Mouse (Mus musculus): ENCODE measurements around the gene Dpp6. TPM values are rescaled to one million over a fixed set of nuclear protein-coding genes. Genes with fewer than 3 reads are reported as not detected.

The Dpp6 gene
- polyA plus RNA-seq, 1 experiment from 2014 or later, result 2.4 TPM

- no peak overlapping the region for H3K4me2 ChIP-seq (ENCODE audit: low read depth, low read length)
- no peak overlapping the region for H3K4me3 ChIP-seq (replicated peaks; ENCODE audit: low read length)
- WGBS, result 40% methylated on average over 3 of the region's 3 CpGs
- no peaks in the 10 kb centered on the region for H3K27me3 ChIP-seq (ENCODE audit: control insufficient read depth, insufficient read depth, low read length)
- H3K9me3 ChIP-seq (replicated peaks; ENCODE audit: control insufficient read depth, low read length), result no peaks in the 10 kb centered on the region
- no peaks in the 10 kb centered on the region for H3K4me1 ChIP-seq (ENCODE audit: control insufficient read depth, insufficient read depth, low read length)
- no peak for ATAC-seq (ENCODE audit: insufficient read depth, low FRiP score)
- H3K36me3 ChIP-seq (ENCODE audit: control insufficient read depth, insufficient read depth, low read length), result no peaks in the 10 kb centered on the region
- no peak overlapping the region for H3K27ac ChIP-seq (ENCODE audit: low read length)
- H3K9ac ChIP-seq (ENCODE audit: low read length), result no peak overlapping the region
Observed at GRCm38 (mm10) chr5:27324346-27324928, 507.4 kb downstream of the Dpp6 start.

- ATAC-seq (ENCODE audit: insufficient read depth, low FRiP score), result no peak
- no peaks in the 10 kb centered on the region for H3K4me1 ChIP-seq (ENCODE audit: control insufficient read depth, insufficient read depth, low read length)
- H3K36me3 ChIP-seq (ENCODE audit: control insufficient read depth, insufficient read depth, low read length), result no peaks in the 10 kb centered on the region
Observed at GRCm38 (mm10) chr5:27336698-27337097, 519.7 kb downstream of the Dpp6 start.

GRCm38 (mm10) chr5:27339196-27340030, 522.4 kb downstream of the Dpp6 start:
- Histone ChIP-seq H3K4me3 (replicated peaks; ENCODE audit: low read length) (no peak overlapping the region), H3K36me3 (ENCODE audit: control insufficient read depth, insufficient read depth, low read length) (no peaks in the 10 kb centered on the region), H3K4me2 (ENCODE audit: low read depth, low read length) (no peak overlapping the region), H3K27ac (ENCODE audit: low read length) (no peak overlapping the region), H3K9me3 (replicated peaks; ENCODE audit: control insufficient read depth, low read length) (no peaks in the 10 kb centered on the region), H3K27me3 (ENCODE audit: control insufficient read depth, insufficient read depth, low read length) (no peaks in the 10 kb centered on the region), H3K4me1 (ENCODE audit: control insufficient read depth, insufficient read depth, low read length) (no peaks in the 10 kb centered on the region), H3K9ac (ENCODE audit: low read length) (no peak overlapping the region)
- ATAC-seq (ENCODE audit: insufficient read depth, low FRiP score), result no peak
- WGBS, result 76% methylated on average over 5 of the region's 5 CpGs

More at GRCm38 (mm10) chr5:27336698-27337097, 519.7 kb downstream of the Dpp6 start:
- Histone ChIP-seq H3K4me3 (replicated peaks; ENCODE audit: low read length) (no peak overlapping the region), H3K27ac (ENCODE audit: low read length) (no peak overlapping the region), H3K4me2 (ENCODE audit: low read depth, low read length) (no peak overlapping the region), H3K27me3 (ENCODE audit: control insufficient read depth, insufficient read depth, low read length) (no peaks in the 10 kb centered on the region), H3K9ac (ENCODE audit: low read length) (no peak overlapping the region), H3K9me3 (replicated peaks; ENCODE audit: control insufficient read depth, low read length) (no peaks in the 10 kb centered on the region)
- 46% methylated on average over 2 of the region's 2 CpGs for WGBS

GRCm38 (mm10) chr5:27342276-27342675, 525.3 kb downstream of the Dpp6 start:
- Histone ChIP-seq H3K4me2 (ENCODE audit: low read depth, low read length) (no peak overlapping the region), H3K4me3 (replicated peaks; ENCODE audit: low read length) (no peak overlapping the region), H3K27me3 (ENCODE audit: control insufficient read depth, insufficient read depth, low read length) (no peaks in the 10 kb centered on the region), H3K4me1 (ENCODE audit: control insufficient read depth, insufficient read depth, low read length) (no peaks in the 10 kb centered on the region), H3K9me3 (replicated peaks; ENCODE audit: control insufficient read depth, low read length) (no peaks in the 10 kb centered on the region), H3K9ac (ENCODE audit: low read length) (no peak overlapping the region), H3K36me3 (ENCODE audit: control insufficient read depth, insufficient read depth, low read length) (no peaks in the 10 kb centered on the region), H3K27ac (ENCODE audit: low read length) (no peak overlapping the region)
- ATAC-seq (ENCODE audit: insufficient read depth, low FRiP score), result no peak
- WGBS, result 63% methylated on average over 6 of the region's 6 CpGs

GRCm38 (mm10) chr5:27343626-27344025, 526.6 kb downstream of the Dpp6 start:
- H3K4me2 ChIP-seq (ENCODE audit: low read depth, low read length), result no peak overlapping the region
- H3K9ac ChIP-seq (ENCODE audit: low read length), result no peak overlapping the region
- no peak overlapping the region for H3K4me3 ChIP-seq (replicated peaks; ENCODE audit: low read length)
- no peak for ATAC-seq (ENCODE audit: insufficient read depth, low FRiP score)
- H3K36me3 ChIP-seq (ENCODE audit: control insufficient read depth, insufficient read depth, low read length), result no peaks in the 10 kb centered on the region
- H3K27ac ChIP-seq (ENCODE audit: low read length), result no peak overlapping the region
- no peaks in the 10 kb centered on the region for H3K4me1 ChIP-seq (ENCODE audit: control insufficient read depth, insufficient read depth, low read length)
- no peaks in the 10 kb centered on the region for H3K27me3 ChIP-seq (ENCODE audit: control insufficient read depth, insufficient read depth, low read length)
- no peaks in the 10 kb centered on the region for H3K9me3 ChIP-seq (replicated peaks; ENCODE audit: control insufficient read depth, low read length)
- WGBS, result 54% methylated on average over 1 of the region's 1 CpGs

- Histone ChIP-seq H3K36me3 (ENCODE audit: control insufficient read depth, insufficient read depth, low read length) (no peaks in the 10 kb centered on the region), H3K4me3 (replicated peaks; ENCODE audit: low read length) (no peak overlapping the region), H3K27ac (ENCODE audit: low read length) (no peak overlapping the region), H3K9me3 (replicated peaks; ENCODE audit: control insufficient read depth, low read length) (no peaks in the 10 kb centered on the region), H3K4me2 (ENCODE audit: low read depth, low read length) (no peak overlapping the region), H3K27me3 (ENCODE audit: control insufficient read depth, insufficient read depth, low read length) (no peaks in the 10 kb centered on the region), H3K4me1 (ENCODE audit: control insufficient read depth, insufficient read depth, low read length) (no peaks in the 10 kb centered on the region), H3K9ac (ENCODE audit: low read length) (no peak overlapping the region)
- WGBS, result 69% methylated on average over 5 of the region's 5 CpGs
- ATAC-seq (ENCODE audit: insufficient read depth, low FRiP score), result no peak
Observed at GRCm38 (mm10) chr5:27348181-27349095, 531.4 kb downstream of the Dpp6 start.

GRCm38 (mm10) chr5:27357630-27358029, 540.6 kb downstream of the Dpp6 start:
- no peak overlapping the region for H3K27ac ChIP-seq (ENCODE audit: low read length)
- no peak overlapping the region for H3K4me3 ChIP-seq (replicated peaks; ENCODE audit: low read length)
- ATAC-seq (ENCODE audit: insufficient read depth, low FRiP score), result no peak
- no peaks in the 10 kb centered on the region for H3K9me3 ChIP-seq (replicated peaks; ENCODE audit: control insufficient read depth, low read length)
- no peaks in the 10 kb centered on the region for H3K4me1 ChIP-seq (ENCODE audit: control insufficient read depth, insufficient read depth, low read length)
- H3K36me3 ChIP-seq (ENCODE audit: control insufficient read depth, insufficient read depth, low read length), result no peaks in the 10 kb centered on the region
- H3K9ac ChIP-seq (ENCODE audit: low read length), result no peak overlapping the region
- 68% methylated on average over 3 of the region's 3 CpGs for WGBS
- no peak overlapping the region for H3K4me2 ChIP-seq (ENCODE audit: low read depth, low read length)
- no peaks in the 10 kb centered on the region for H3K27me3 ChIP-seq (ENCODE audit: control insufficient read depth, insufficient read depth, low read length)

- H3K27me3 ChIP-seq (ENCODE audit: control insufficient read depth, insufficient read depth, low read length), result no peaks in the 10 kb centered on the region
- no peak overlapping the region for H3K4me2 ChIP-seq (ENCODE audit: low read depth, low read length)
- 66% methylated on average over 2 of the region's 2 CpGs for WGBS
- H3K4me3 ChIP-seq (replicated peaks; ENCODE audit: low read length), result no peak overlapping the region
- no peaks in the 10 kb centered on the region for H3K4me1 ChIP-seq (ENCODE audit: control insufficient read depth, insufficient read depth, low read length)
- H3K27ac ChIP-seq (ENCODE audit: low read length), result no peak overlapping the region
- no peaks in the 10 kb centered on the region for H3K36me3 ChIP-seq (ENCODE audit: control insufficient read depth, insufficient read depth, low read length)
- ATAC-seq (ENCODE audit: insufficient read depth, low FRiP score), result no peak
- H3K9me3 ChIP-seq (replicated peaks; ENCODE audit: control insufficient read depth, low read length), result no peaks in the 10 kb centered on the region
- H3K9ac ChIP-seq (ENCODE audit: low read length), result no peak overlapping the region
Observed at GRCm38 (mm10) chr5:27365946-27366345, 548.9 kb downstream of the Dpp6 start.

GRCm38 (mm10) chr5:27370814-27371213, 553.8 kb downstream of the Dpp6 start:
- Histone ChIP-seq H3K27me3 (ENCODE audit: control insufficient read depth, insufficient read depth, low read length) (no peaks in the 10 kb centered on the region), H3K9me3 (replicated peaks; ENCODE audit: control insufficient read depth, low read length) (no peaks in the 10 kb centered on the region), H3K9ac (ENCODE audit: low read length) (no peak overlapping the region), H3K4me1 (ENCODE audit: control insufficient read depth, insufficient read depth, low read length) (no peaks in the 10 kb centered on the region), H3K27ac (ENCODE audit: low read length) (no peak overlapping the region), H3K4me3 (replicated peaks; ENCODE audit: low read length) (no peak overlapping the region), H3K36me3 (ENCODE audit: control insufficient read depth, insufficient read depth, low read length) (no peaks in the 10 kb centered on the region), H3K4me2 (ENCODE audit: low read depth, low read length) (no peak overlapping the region)
- 71% methylated on average over 3 of the region's 3 CpGs for WGBS
- ATAC-seq (ENCODE audit: insufficient read depth, low FRiP score), result no peak
